Mouse (Mus musculus) gastrocnemius, postnatal 36 days (tissue): ENCODE data around the gene Clint1. TPM values are rescaled to one million over a fixed set of nuclear protein-coding genes. Genes with fewer than 3 reads are reported as not detected.

ENCODE experiments used
- DNase-seq, 2 experiments: peaks; one replicate each; pipeline ENCODE4 v3.0.0; 2022
- intact Hi-C: fragments of 180-260 bp; cut with DNase I; formaldehyde crosslinking; loops from one replicate; pipeline ENCODE4 v1.15.1; 2025
- total RNA-seq, 2 experiments: library from RNA; stranded (reverse); gene quantifications; 2 replicates each; pipeline ENCODE4 v1.2.3; 2021

Gene Clint1
- total RNA-seq, 2 experiments from 2014 or later, result 32.6 to 34.5 TPM

- intact Hi-C loops, result no loop called here
- no peak for DNase-seq
These were observed 69.2 kb downstream of the Clint1 start for GRCm38 (mm10) chr11:45921026-45921425.

- intact Hi-C loops, result no loop called here
- DNase-seq, result no peak
These were observed 69.6 kb downstream of the Clint1 start for GRCm38 (mm10) chr11:45921480-45921898.

- no peak for DNase-seq
- intact Hi-C loops, result no loop called here
These were observed 73.6 kb downstream of the Clint1 start for GRCm38 (mm10) chr11:45925436-45925835.

- intact Hi-C loops, result no loop called here
These were observed 74.8 kb downstream of the Clint1 start for GRCm38 (mm10) chr11:45926640-45927082.

GRCm38 (mm10) chr11:45927456-45927855 is 75.6 kb downstream of the Clint1 start:
- intact Hi-C loops, result no loop called here
- no peak for DNase-seq

More at GRCm38 (mm10) chr11:45926640-45927082, 74.8 kb downstream of the Clint1 start:
- DNase-seq, result peak; percentile 71 to 72

GRCm38 (mm10) chr11:45929541-45929940 is 77.7 kb downstream of the Clint1 start:
- no peak for DNase-seq
- intact Hi-C loops, result no loop called here

- DNase-seq, result no peak
These were observed 80.9 kb downstream of the Clint1 start for GRCm38 (mm10) chr11:45932771-45933170.

GRCm38 (mm10) chr11:45937478-45937877 is 85.6 kb downstream of the Clint1 start:
- no peak for DNase-seq
- intact Hi-C loops, result no loop called here

More at GRCm38 (mm10) chr11:45932771-45933170, 80.9 kb downstream of the Clint1 start:
- intact Hi-C loops, result no loop called here

- DNase-seq, result no peak
- intact Hi-C loops, result no loop called here
These were observed 87.1 kb downstream of the Clint1 start for GRCm38 (mm10) chr11:45938917-45939316.

GRCm38 (mm10) chr11:45942281-45942680 is 90.4 kb downstream of the Clint1 start:
- no peak for DNase-seq
- intact Hi-C loops, result no loop called here

- no peak for DNase-seq
- intact Hi-C loops, result no loop called here
These were observed 91.4 kb downstream of the Clint1 start for GRCm38 (mm10) chr11:45943108-45943705.

GRCm38 (mm10) chr11:45943891-45944642 is 92.2 kb downstream of the Clint1 start:
- intact Hi-C loops, result loop anchor here (2.0 kb wide), 1 partner anchor 271 kb away; no protein-coding TSS in a partner anchor
- DNase-seq, result peak in 1 of 2 experiments; percentile 20

- DNase-seq, result peak; percentile 94 to 98
- intact Hi-C loops, result loop anchor here (2.0 kb wide), 1 partner anchor 270 kb away; no protein-coding TSS in a partner anchor
These were observed 92.8 kb downstream of the Clint1 start, which contains the start of gene Lsm11 for GRCm38 (mm10) chr11:45944643-45945156. Lsm11 (minus strand) TSS chr11:45944935.

GRCm38 (mm10) chr11:45946796-45947195 is 94.9 kb downstream of the Clint1 start:
- intact Hi-C loops, result no loop called here
- no peak for DNase-seq

- no peak for DNase-seq
- intact Hi-C loops, result no loop called here
These were observed 95.6 kb downstream of the Clint1 start for GRCm38 (mm10) chr11:45947491-45947890.

- intact Hi-C loops, result loop anchor here (10.0 kb wide), 1 partner anchor 170 kb away; no protein-coding TSS in a partner anchor
- DNase-seq, result peak; percentile 83 to 92
These were observed 103.3 kb downstream of the Clint1 start, which contains the start of gene Thg1l for GRCm38 (mm10) chr11:45955127-45955627. Thg1l (minus strand) TSS chr11:45955494.

- intact Hi-C loops, result loop anchor here (10.0 kb wide), 1 partner anchor 165 kb away; no protein-coding TSS in a partner anchor
- no peak for DNase-seq
These were observed 107.7 kb downstream of the Clint1 start for GRCm38 (mm10) chr11:45959598-45959997.

- intact Hi-C loops, result no loop called here
- no peak for DNase-seq
These were observed 108.2 kb downstream of the Clint1 start for GRCm38 (mm10) chr11:45960003-45960402.
